Mouse (Mus musculus): ENCODE data around the gene Bag2. TPM values are rescaled to one million over a fixed set of nuclear protein-coding genes. Genes with fewer than 3 reads are reported as not detected.

The Bag2 gene
- total RNA-seq, 1 experiment = 14.8 TPM

DNA sequence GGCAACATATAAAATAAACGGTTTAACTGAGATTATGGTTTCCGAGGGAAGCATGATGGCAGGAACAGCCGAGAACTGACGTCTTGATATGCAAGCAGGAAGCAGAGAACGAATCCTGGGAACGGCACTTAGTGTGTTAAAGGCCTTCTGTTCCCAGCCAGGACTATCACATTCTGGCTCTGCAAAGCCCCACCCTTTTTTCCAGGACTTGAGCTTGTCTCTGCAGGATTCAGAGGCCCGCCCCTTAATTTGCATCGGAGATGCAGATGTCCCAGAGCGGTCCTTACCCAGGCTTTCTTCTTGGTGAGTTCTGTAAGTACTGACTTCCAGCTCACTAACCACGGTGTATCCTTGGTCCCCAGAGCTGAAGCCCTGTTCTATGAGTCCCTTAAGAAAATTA lies 42.8 kb downstream of the Bag2 start:
- Histone ChIP-seq H3K4me1 (ENCODE audit: control insufficient read depth in 2 of 2, insufficient read depth in 2 of 2, low read length in 2 of 2, poor library complexity in 1 of 2) (no peaks in the 10 kb centered on the region), H3K36me3 (ENCODE audit: control insufficient read depth, insufficient read depth, low read length, poor library complexity, severe bottlenecking) (no peaks in the 10 kb centered on the region), H3K9ac (ENCODE audit: insufficient read depth, low read depth, low read length, poor library complexity, severe bottlenecking) (no peak overlapping the region), H3K27ac (ENCODE audit: insufficient read depth, low read depth, low read length, poor library complexity, severe bottlenecking) (no peak overlapping the region), H3K4me3 (ENCODE audit: insufficient read depth in 1 of 2, low read depth in 1 of 2, low read length in 2 of 2, poor library complexity in 1 of 2, severe bottlenecking in 1 of 2) (no peak overlapping the region), H3K9me3 (ENCODE audit: control insufficient read depth, insufficient read depth, low read depth, low read length) (no peaks in the 10 kb centered on the region)
- peak; percentile 56 for DNase-seq (ENCODE audit: low read depth, low spot score)
- in situ Hi-C loops (cut with MboI; ENCODE audit: low sequenced_read_pairs in 2 of 2, unreplicated experiment in 2 of 2) = no loop called here
- TF ChIP-seq ZC3H11A (IDR thresholded peaks at IDR 0.05; ENCODE audit: borderline replicate concordance, low read depth, low read length) (no peak), CHD2 (IDR thresholded peaks at IDR 0.05; ENCODE audit: low read depth, low read length) (no peak), MAFK (IDR thresholded peaks at IDR 0.05; ENCODE audit: insufficient read depth, low read depth, low read length) (no peak), HCFC1 (IDR thresholded peaks at IDR 0.05; ENCODE audit: borderline replicate concordance, insufficient read depth, low read length) (no peak)

DNA sequence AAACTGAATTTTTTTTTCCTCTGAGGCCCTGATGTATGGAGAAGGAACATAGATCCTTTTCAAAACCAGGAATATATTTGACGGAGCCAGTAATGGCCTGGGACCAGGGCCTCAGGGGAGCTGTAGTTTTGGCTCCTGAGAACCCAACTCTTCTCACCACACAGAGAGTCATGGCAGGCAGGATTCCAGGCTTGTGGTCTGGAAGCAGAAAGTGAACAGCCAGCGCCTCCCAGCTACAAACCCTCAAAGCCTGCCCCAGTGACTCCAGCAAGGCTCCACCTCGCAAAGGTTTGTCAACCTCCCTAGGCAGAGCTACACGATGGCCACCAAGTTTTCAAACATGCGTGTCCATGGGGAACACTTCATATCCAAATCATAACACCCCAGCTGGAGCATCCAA lies 45.6 kb downstream of the Bag2 start:
- Histone ChIP-seq H3K4me1 (ENCODE audit: control insufficient read depth in 2 of 2, insufficient read depth in 2 of 2, low read length in 2 of 2, poor library complexity in 1 of 2) (no peaks in the 10 kb centered on the region), H3K4me3 (ENCODE audit: insufficient read depth in 1 of 2, low read depth in 1 of 2, low read length in 2 of 2, poor library complexity in 1 of 2, severe bottlenecking in 1 of 2) (no peak overlapping the region), H3K27ac (ENCODE audit: insufficient read depth, low read depth, low read length, poor library complexity, severe bottlenecking) (no peak overlapping the region), H3K9ac (ENCODE audit: insufficient read depth, low read depth, low read length, poor library complexity, severe bottlenecking) (no peak overlapping the region), H3K36me3 (ENCODE audit: control insufficient read depth, insufficient read depth, low read length, poor library complexity, severe bottlenecking) (no peaks in the 10 kb centered on the region), H3K9me3 (ENCODE audit: control insufficient read depth, insufficient read depth, low read depth, low read length) (no peaks in the 10 kb centered on the region)
- no peak for DNase-seq (ENCODE audit: low read depth, low spot score)
- TF ChIP-seq CHD2 (IDR thresholded peaks at IDR 0.05; ENCODE audit: low read depth, low read length) (no peak), MAFK (IDR thresholded peaks at IDR 0.05; ENCODE audit: insufficient read depth, low read depth, low read length) (no peak), HCFC1 (IDR thresholded peaks at IDR 0.05; ENCODE audit: borderline replicate concordance, insufficient read depth, low read length) (no peak), ZC3H11A (IDR thresholded peaks at IDR 0.05; ENCODE audit: borderline replicate concordance, low read depth, low read length) (no peak), ZNF384 (IDR thresholded peaks at IDR 0.05; ENCODE audit: low read depth, low read length) (no peak)
- in situ Hi-C loops (cut with MboI; ENCODE audit: low sequenced_read_pairs in 2 of 2, unreplicated experiment in 2 of 2) = no loop called here

DNA sequence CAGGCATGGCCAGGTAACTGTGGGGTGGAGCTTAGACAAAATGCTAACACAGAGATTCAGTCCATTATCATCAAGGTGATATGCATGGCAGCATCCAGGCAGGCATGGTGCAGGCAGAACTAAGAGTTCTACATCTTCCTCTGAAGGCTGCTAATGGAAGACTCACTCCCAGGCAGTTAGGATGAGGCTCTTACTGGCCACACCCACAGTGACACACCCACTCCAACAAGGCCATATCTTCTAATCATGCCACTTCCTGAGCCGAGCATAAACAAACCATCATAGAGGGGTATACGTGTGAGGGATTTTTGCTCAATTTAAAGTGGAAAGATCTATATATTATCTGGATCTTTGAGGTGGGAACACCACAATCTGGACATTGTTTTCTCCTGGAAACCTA lies 48.0 kb downstream of the Bag2 start:
- Histone ChIP-seq H3K4me3 (ENCODE audit: insufficient read depth in 1 of 2, low read depth in 1 of 2, low read length in 2 of 2, poor library complexity in 1 of 2, severe bottlenecking in 1 of 2) (no peak overlapping the region), H3K9me3 (ENCODE audit: control insufficient read depth, insufficient read depth, low read depth, low read length) (no peaks in the 10 kb centered on the region), H3K27ac (ENCODE audit: insufficient read depth, low read depth, low read length, poor library complexity, severe bottlenecking) (no peak overlapping the region), H3K9ac (ENCODE audit: insufficient read depth, low read depth, low read length, poor library complexity, severe bottlenecking) (no peak overlapping the region), H3K36me3 (ENCODE audit: control insufficient read depth, insufficient read depth, low read length, poor library complexity, severe bottlenecking) (no peaks in the 10 kb centered on the region), H3K4me1 (ENCODE audit: control insufficient read depth in 2 of 2, insufficient read depth in 2 of 2, low read length in 2 of 2, poor library complexity in 1 of 2) (no peaks in the 10 kb centered on the region)
- DNase-seq (ENCODE audit: low read depth, low spot score) = no peak
- in situ Hi-C loops (cut with MboI; ENCODE audit: low sequenced_read_pairs in 2 of 2, unreplicated experiment in 2 of 2) = no loop called here
- TF ChIP-seq HCFC1 (IDR thresholded peaks at IDR 0.05; ENCODE audit: borderline replicate concordance, insufficient read depth, low read length) (no peak), CHD2 (IDR thresholded peaks at IDR 0.05; ENCODE audit: low read depth, low read length) (no peak), ZC3H11A (IDR thresholded peaks at IDR 0.05; ENCODE audit: borderline replicate concordance, low read depth, low read length) (no peak), MAFK (IDR thresholded peaks at IDR 0.05; ENCODE audit: insufficient read depth, low read depth, low read length) (no peak), ZNF384 (IDR thresholded peaks at IDR 0.05; ENCODE audit: low read depth, low read length) (no peak)

DNA sequence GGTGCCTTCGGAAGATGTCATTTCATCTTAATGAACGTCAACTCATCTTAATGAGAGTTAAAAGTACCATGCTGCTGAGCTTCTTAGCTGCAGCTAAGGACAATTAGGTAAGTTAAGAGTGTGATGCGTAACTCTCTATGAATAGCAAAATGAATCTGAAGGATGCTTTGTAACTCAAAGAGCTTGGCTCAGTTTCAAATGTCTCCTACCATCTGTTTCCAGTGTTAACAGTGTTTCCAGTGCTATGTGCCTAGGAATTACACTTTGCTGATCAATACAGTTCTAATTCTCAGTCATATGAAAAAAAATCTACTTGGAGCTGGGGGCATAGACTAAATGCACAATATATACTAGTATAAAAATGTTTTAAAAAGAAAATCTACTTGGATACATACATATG lies 56.4 kb downstream of the Bag2 start:
- no peak for DNase-seq (ENCODE audit: low read depth, low spot score)
- no peak overlapping the region for H3K9ac ChIP-seq (ENCODE audit: insufficient read depth, low read depth, low read length, poor library complexity, severe bottlenecking)
- H3K4me3 ChIP-seq (ENCODE audit: insufficient read depth in 1 of 2, low read depth in 1 of 2, low read length in 2 of 2, poor library complexity in 1 of 2, severe bottlenecking in 1 of 2) = no peak overlapping the region
- in situ Hi-C loops (cut with MboI; ENCODE audit: low sequenced_read_pairs in 2 of 2, unreplicated experiment in 2 of 2) = no loop called here
- no peaks in the 10 kb centered on the region for H3K9me3 ChIP-seq (ENCODE audit: control insufficient read depth, insufficient read depth, low read depth, low read length)
- no peaks in the 10 kb centered on the region for H3K4me1 ChIP-seq (ENCODE audit: control insufficient read depth in 2 of 2, insufficient read depth in 2 of 2, low read length in 2 of 2, poor library complexity in 1 of 2)
- no peaks in the 10 kb centered on the region for H3K36me3 ChIP-seq (ENCODE audit: control insufficient read depth, insufficient read depth, low read length, poor library complexity, severe bottlenecking)
- TF ChIP-seq CHD2 (IDR thresholded peaks at IDR 0.05; ENCODE audit: low read depth, low read length) (no peak), HCFC1 (IDR thresholded peaks at IDR 0.05; ENCODE audit: borderline replicate concordance, insufficient read depth, low read length) (no peak), ZNF384 (IDR thresholded peaks at IDR 0.05; ENCODE audit: low read depth, low read length) (no peak), MAFK (IDR thresholded peaks at IDR 0.05; ENCODE audit: insufficient read depth, low read depth, low read length) (no peak), ZC3H11A (IDR thresholded peaks at IDR 0.05; ENCODE audit: borderline replicate concordance, low read depth, low read length) (no peak)
- no peak overlapping the region for H3K27ac ChIP-seq (ENCODE audit: insufficient read depth, low read depth, low read length, poor library complexity, severe bottlenecking)

DNA sequence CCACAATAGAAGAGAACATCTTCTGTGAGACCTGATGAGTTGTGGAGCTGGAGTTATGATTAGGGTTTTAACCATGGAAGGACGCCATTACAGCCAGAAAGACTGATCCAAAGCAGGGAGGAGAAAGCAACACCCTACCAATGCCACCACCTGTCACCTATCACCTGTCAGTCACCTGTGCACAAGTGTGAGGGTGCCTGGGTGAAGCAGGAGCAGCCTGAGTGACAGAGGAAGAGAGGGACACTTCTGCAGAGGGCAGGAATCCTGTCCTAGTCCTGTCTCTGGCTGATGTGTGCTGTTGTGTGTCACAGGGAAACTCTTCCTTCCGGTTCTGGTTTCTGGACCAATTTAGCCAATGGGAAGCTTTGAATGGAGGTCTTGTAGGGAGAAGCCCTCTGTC lies 61.6 kb downstream of the Bag2 start:
- in situ Hi-C loops (cut with MboI; ENCODE audit: low sequenced_read_pairs in 2 of 2, unreplicated experiment in 2 of 2) = no loop called here
- DNase-seq (ENCODE audit: low read depth, low spot score) = no peak
- Histone ChIP-seq H3K9ac (ENCODE audit: insufficient read depth, low read depth, low read length, poor library complexity, severe bottlenecking) (no peak overlapping the region), H3K36me3 (ENCODE audit: control insufficient read depth, insufficient read depth, low read length, poor library complexity, severe bottlenecking) (no peaks in the 10 kb centered on the region), H3K4me3 (ENCODE audit: insufficient read depth in 1 of 2, low read depth in 1 of 2, low read length in 2 of 2, poor library complexity in 1 of 2, severe bottlenecking in 1 of 2) (no peak overlapping the region), H3K9me3 (ENCODE audit: control insufficient read depth, insufficient read depth, low read depth, low read length) (no peaks in the 10 kb centered on the region), H3K27ac (ENCODE audit: insufficient read depth, low read depth, low read length, poor library complexity, severe bottlenecking) (no peak overlapping the region), H3K4me1 (ENCODE audit: control insufficient read depth in 2 of 2, insufficient read depth in 2 of 2, low read length in 2 of 2, poor library complexity in 1 of 2) (no peaks in the 10 kb centered on the region)
- TF ChIP-seq MAFK (IDR thresholded peaks at IDR 0.05; ENCODE audit: insufficient read depth, low read depth, low read length) (no peak), ZC3H11A (IDR thresholded peaks at IDR 0.05; ENCODE audit: borderline replicate concordance, low read depth, low read length) (no peak), CHD2 (IDR thresholded peaks at IDR 0.05; ENCODE audit: low read depth, low read length) (no peak), ZNF384 (IDR thresholded peaks at IDR 0.05; ENCODE audit: low read depth, low read length) (no peak), HCFC1 (IDR thresholded peaks at IDR 0.05; ENCODE audit: borderline replicate concordance, insufficient read depth, low read length) (no peak)

Other genes starting within 250 kb of the Bag2 start
- gene Prim2, start 88.0 kb downstream of the Bag2 start, total RNA-seq (2012; rRNA removed) = 34.7 and 39.0 TPM in 2 replicates
- gene Rab23, start 37.9 kb downstream of the Bag2 start, total RNA-seq (2012; rRNA removed) = 20.6 and 20.7 TPM in 2 replicates
- gene Zfp451, start 56.8 kb upstream of the Bag2 start, total RNA-seq (2012; rRNA removed) = 27.7 and 30.1 TPM in 2 replicates
- gene Bend6, start 150.0 kb upstream of the Bag2 start, total RNA-seq (2012; rRNA removed) = 0.48 and 0.89 TPM in 2 replicates
- 186 and 247 TPM in 2 replicates for gene Dst, start 150.4 kb upstream of the Bag2 start, total RNA-seq (2012; rRNA removed)